Mouse (Mus musculus) layer of hippocampus, postnatal 36 days (tissue): ENCODE measurements around the gene Eif4ebp2. TPM values are rescaled to one million over a fixed set of nuclear protein-coding genes. Genes with fewer than 3 reads are reported as not detected.
"Not testable (repeated sequence)": the region's sequence is repeated elsewhere in the genome, so short reads cannot be mapped to it uniquely, and the experiment has no call there.

Experiments
- DNase-seq, 2 experiments: peaks; one replicate each; pipeline ENCODE4 v3.0.0; 2022
- total RNA-seq, 2 experiments: library from RNA; stranded (reverse); gene quantifications; 2 replicates each; pipeline ENCODE4 v1.2.3; 2021

Eif4ebp2 gene
- total RNA-seq, 2 experiments from 2014 or later: 56.1 to 56.8 TPM

GRCm38 (mm10) chr10:61465009-61465408 lies 12.5 kb upstream of the Eif4ebp2 start:
- DNase-seq: no peak

DNA sequence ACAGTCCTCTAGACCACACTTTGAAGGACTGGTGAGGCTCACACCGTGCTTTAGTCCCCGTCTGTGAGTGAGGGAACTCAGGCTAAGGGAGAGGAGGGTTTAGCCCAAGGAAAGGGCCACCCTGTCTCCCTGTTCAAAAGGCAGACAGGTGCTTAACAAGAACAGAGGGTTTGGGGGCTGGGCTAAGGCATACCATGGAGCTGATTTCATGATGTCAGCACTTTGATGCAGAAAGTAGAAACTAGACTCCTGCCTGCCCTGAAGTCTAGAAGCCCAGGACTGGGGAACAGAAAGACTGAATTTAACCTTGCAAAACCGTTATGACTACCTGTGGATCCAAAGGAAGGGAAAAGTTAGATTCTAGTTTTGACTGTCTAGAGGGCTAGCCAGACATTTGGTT lies 4.7 kb upstream of the Eif4ebp2 start:
- DNase-seq: no peak

GRCm38 (mm10) chr10:61453171-61453570 lies 710 bp upstream of the Eif4ebp2 start:
- not testable (repeated sequence) for DNase-seq

GRCm38 (mm10) chr10:61451931-61452617 lies 387 bp downstream of the Eif4ebp2 start:
- peak; percentile 38 to 42 for DNase-seq

GRCm38 (mm10) chr10:61451463-61451930 lies 964 bp downstream of the Eif4ebp2 start:
- no peak for DNase-seq

GRCm38 (mm10) chr10:61448834-61449233 lies 3.6 kb downstream of the Eif4ebp2 start:
- no peak for DNase-seq

DNA sequence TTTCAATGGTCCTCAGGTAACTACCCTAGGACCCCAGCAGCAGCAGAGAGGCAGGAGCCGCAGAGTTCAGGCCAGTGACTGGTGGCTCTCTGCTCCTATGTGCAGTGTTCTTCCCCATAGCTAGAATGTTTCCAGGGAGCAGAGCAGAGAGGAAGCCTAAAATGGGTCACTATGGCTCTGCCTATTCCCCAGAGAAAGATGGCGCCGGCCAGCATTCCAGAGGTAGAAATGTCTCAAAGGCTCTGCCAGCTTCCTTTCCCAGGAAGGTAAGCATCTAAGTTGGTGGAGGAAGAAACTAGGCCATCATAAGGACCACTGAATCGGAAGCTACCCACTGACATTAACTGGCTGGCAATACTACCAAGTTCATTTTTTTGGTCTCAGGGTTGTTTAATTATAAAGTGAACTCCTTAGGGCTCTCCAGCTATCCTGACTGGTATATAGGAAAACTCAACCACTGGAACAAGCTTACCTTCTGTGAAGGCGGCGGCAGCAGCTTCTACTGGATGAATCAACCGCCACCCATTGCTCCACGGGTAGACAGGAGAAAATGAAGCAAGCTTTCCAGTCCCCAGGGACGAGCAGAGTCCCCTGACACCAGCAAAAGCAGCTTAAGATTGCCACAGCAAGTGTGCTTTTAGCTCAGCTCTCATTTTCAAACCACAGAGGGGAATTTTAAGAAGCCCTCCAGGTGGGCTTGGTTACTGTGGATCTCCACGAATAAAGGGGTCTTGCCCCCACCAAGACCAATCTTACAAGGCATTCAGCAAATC lies 4.7 kb downstream of the Eif4ebp2 start:
- no peak for DNase-seq

- no peak for DNase-seq
Observed at GRCm38 (mm10) chr10:61445016-61445415, 7.4 kb downstream of the Eif4ebp2 start.

GRCm38 (mm10) chr10:61443876-61444275 lies 8.6 kb downstream of the Eif4ebp2 start:
- no peak for DNase-seq

GRCm38 (mm10) chr10:61443456-61443855 lies 9.0 kb downstream of the Eif4ebp2 start:
- no peak for DNase-seq

DNA sequence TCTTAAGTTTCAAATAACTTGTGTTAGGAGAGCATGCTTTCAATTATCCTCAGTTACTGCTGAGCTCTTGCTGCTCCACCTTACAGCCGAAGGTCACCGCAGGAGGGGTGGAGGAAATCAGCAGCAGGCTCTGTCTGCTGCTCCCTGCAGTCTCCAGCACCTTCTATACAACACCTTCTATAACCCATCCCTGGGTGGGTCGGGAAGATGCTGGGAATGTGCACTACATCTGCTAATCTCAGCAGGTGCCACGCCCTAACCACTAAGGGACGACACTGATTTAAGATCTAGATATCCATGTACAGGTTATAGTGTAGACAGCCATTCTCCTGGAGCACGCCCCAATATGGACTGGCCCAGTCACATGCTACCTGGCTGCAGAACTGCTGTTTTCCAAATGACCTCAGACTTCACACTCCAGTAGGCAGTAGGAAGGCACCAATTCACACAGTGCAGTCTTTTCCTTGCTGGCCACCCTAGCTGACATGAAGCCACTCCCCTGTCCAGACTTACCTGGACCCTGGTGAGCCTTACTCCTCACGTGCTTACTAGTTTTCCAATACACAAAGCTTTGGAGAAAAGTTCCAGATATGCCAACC lies 12.2 kb downstream of the Eif4ebp2 start:
- no peak for DNase-seq

DNA sequence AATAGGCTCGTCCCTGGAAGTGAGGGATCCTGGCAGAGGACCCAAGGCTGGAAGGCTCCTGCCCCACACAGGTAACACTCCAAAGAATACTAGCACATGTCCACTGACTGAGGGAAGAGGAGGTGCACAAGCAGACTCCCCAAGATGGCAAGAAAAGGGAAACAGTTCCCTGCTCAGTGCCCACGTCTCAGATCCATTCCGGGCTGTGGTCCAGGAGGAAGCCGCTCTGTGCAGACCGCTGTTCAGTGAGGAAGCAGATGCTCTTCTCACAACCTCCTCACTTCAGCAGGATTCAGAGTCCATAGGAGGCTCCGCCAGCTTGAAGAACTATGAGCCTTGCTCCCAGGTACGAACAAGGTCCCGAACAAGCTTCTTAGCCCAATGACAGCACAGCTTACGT lies 21.1 kb downstream of the Eif4ebp2 start:
- peak; percentile 44 to 45 for DNase-seq

DNA sequence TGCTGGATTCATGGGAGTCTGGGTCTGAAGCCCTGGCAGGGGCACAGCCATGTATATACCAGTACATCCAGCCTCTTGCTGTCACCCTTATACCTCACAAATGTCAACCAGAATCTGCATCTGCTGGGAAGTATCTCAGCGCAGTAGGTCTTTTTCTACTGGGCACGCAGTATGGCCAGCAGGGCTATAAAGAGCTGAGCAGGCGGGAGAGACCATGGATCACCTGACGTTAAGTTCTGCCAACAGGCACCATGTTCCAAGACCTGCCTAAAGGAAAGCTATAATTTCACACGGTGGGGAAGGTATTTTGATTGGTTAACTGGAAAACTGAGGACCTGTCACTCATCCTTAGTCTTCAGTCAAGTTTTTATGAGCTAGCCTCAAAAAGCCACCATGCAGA lies 23.4 kb downstream of the Eif4ebp2 start:
- DNase-seq: no peak

DNA sequence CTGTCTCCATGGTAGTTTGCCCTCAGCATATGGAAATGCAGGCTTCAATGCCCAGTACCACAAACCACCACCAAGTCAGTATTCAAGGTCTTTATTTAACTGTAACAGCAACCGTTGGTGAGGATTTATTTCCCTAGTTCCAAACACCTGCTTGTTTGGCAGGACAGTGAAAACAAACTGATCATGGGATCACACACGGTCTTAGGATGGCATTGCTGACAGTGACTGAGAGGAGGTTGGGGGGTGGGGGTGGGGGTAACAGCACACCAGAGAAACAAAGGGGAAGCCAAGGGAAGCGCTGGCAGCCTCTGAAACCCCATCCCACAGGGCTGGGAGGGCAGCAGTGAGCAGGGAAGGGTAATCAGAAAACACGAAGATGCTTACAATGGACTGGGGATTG lies 24.0 kb downstream of the Eif4ebp2 start:
- DNase-seq: no peak

DNA sequence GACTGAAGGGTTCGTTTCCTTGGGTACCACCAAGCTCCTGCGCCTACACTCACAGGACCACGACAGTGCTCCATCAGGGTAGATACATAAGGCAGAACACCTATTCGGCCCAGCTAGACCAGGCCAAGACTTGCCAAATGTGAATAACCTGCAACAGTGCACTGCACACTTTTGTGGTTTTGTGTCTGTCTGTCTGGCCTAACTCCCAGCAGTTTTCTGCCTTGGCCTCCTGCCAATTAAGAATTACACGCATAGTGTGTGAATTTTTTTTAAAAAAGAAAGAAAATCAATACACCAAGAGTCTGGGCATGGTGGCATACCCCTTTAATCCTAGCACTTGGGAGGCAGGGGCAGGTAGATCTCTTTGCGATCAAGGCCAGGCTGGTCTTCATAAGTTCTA lies 24.5 kb downstream of the Eif4ebp2 start:
- no peak for DNase-seq

GRCm38 (mm10) chr10:61426251-61426757 lies 26.2 kb downstream of the Eif4ebp2 start:
- DNase-seq: no peak

GRCm38 (mm10) chr10:61425047-61425446 lies 27.4 kb downstream of the Eif4ebp2 start:
- DNase-seq: no peak

DNA sequence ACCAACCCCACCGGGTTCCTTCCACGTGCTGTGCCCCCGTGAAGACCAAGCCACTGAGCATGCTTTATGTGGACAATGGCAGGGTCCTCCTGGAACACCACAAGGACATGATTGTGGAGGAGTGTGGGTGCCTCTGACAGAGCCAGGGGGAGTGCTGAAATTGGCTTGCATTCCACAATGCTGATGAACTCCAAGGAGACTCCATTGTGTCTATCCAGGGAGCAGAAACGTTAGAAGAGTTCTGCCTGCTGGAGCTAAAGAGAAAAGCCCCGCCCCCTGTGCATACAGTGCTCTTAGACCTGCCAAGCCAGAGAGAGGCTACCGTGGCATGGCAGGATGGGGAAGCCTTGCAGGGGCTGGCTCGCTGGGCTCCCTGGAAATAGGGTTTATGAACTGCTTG lies 28.0 kb downstream of the Eif4ebp2 start:
- DNase-seq: no peak

- no peak for DNase-seq
Observed at GRCm38 (mm10) chr10:61423289-61423688, 29.2 kb downstream of the Eif4ebp2 start.

- DNase-seq: no peak
Observed at GRCm38 (mm10) chr10:61422861-61423260, 29.6 kb downstream of the Eif4ebp2 start.

DNA sequence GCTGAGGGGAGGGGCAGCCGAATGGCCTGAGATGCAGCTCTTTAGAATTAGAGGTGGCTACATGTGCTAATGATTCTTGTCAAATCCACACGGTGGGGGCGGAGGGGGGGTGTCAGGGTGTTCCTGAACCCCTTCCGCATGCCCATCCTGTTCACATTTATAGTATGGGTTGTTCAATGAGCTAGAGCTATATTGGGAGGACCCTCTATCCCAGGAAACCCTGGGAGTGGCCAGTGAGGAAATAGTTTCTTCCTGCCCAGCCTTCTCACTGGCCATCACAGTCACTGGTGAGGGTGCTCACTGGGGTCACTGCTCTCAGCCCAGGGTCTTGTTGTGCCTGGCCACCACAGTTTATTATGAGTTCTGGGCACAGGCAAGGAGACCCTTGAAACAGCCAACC lies 32.5 kb downstream of the Eif4ebp2 start:
- DNase-seq: no peak

DNA sequence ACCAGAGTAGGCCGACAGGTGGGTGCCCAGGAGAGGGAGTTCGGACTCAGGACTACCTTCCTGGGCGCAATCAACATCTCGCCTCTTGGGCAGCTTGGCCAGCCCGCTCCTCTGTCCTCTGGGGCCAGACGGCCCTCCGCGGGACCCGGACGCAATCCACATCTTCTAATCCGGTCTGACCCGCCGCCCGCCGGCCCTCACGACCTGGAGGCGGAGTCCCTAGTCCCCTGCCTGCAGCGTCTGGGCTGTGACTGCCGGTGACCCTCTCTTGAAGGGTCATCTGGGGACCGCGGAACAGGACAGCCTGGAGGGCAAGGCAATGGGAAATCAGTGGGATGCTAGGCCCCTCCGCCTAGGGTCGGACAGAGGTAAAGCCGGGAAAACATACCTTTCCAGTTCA lies 33.3 kb downstream of the Eif4ebp2 start:
- no peak for DNase-seq
